Mouse (Mus musculus): ENCODE results near the gene Tmem109. TPM values are rescaled to one million over a fixed set of nuclear protein-coding genes. Genes with fewer than 3 reads are reported as not detected.

Tmem109 gene
- polyA plus RNA-seq, 2 experiments: 11.1 to 16.1 TPM

- H3K4me3 ChIP-seq (ENCODE audit: insufficient read depth in 1 of 2, low read depth in 2 of 2, low read length in 2 of 2): no peak overlapping the region
- no peak overlapping the region for H3K4me2 ChIP-seq (ENCODE audit: low read depth)
- H3K27ac ChIP-seq: no peak overlapping the region
- H3K27me3 ChIP-seq (ENCODE audit: control insufficient read depth, insufficient read depth, low read length): no peaks in the 10 kb centered on the region
- no peaks in the 10 kb centered on the region for H3K9me3 ChIP-seq (ENCODE audit: control insufficient read depth, low read length)
- no peaks in the 10 kb centered on the region for H3K36me3 ChIP-seq (replicated peaks; ENCODE audit: control insufficient read depth, insufficient read depth, low read depth)
- no peak overlapping the region for H3K9ac ChIP-seq (replicated peaks)
- no peak for TF ChIP-seq EP300 (IDR thresholded peaks at IDR 0.05; ENCODE audit: low read depth)
- TF ChIP-seq CTCF (IDR thresholded peaks at IDR 0.05; ENCODE audit: low read depth): no peak
- DNase-seq (ENCODE audit: low read depth in 3 of 3, low spot score in 3 of 3) (no peak), ATAC-seq (ENCODE audit: insufficient read depth) (no peak)
- 62% methylated on average over 5 of the region's 5 CpGs for WGBS (ENCODE audit: insufficient replicate concordance)
- peaks cover 0 to 2% of the 10 kb centered on the region in 2 experiments; a peak in 1 of 4 replicates for H3K4me1 ChIP-seq (replicated peaks; ENCODE audit: control insufficient read depth in 2 of 2, insufficient read depth in 2 of 2, low read length in 1 of 2)
Observed at GRCm38 (mm10) chr19:10828321-10828720, 53.5 kb downstream of the Tmem109 start.

DNA sequence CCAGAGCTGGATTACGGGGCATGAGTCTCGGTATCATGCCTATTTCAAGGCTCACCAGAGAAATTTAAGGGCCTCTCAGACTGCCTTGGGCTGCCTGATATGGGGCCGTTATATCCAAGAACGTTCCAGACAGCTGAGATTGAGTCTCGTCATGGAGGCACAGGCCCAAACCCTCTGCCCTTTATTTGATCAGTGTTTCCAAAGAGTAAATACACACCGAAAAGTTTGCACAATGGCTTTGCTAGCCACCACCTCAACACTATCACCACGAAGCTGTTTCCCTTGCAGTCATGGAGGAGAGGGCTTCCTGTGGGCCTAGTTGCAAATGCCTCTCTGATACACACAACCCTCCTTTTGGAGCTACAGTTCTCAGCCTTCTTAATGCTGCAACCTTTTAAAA is 57.7 kb downstream of the Tmem109 start:
- Histone ChIP-seq H3K4me1 (replicated peaks; ENCODE audit: control insufficient read depth in 2 of 2, insufficient read depth in 2 of 2, low read length in 1 of 2) (peaks cover 0 to 2% of the 10 kb centered on the region in 2 experiments; a peak in 2 of 4 replicates), H3K27ac (no peak overlapping the region), H3K27me3 (ENCODE audit: control insufficient read depth, insufficient read depth, low read length) (no peaks in the 10 kb centered on the region), H3K9me3 (ENCODE audit: control insufficient read depth, low read length) (no peaks in the 10 kb centered on the region), H3K36me3 (replicated peaks; ENCODE audit: control insufficient read depth, insufficient read depth, low read depth) (no peaks in the 10 kb centered on the region), H3K4me3 (ENCODE audit: insufficient read depth in 1 of 2, low read depth in 2 of 2, low read length in 2 of 2) (no peak overlapping the region), H3K4me2 (ENCODE audit: low read depth) (no peak overlapping the region), H3K9ac (replicated peaks) (no peak overlapping the region)
- WGBS (ENCODE audit: insufficient replicate concordance): 61% methylated on average over 7 of the region's 7 CpGs
- ATAC-seq (ENCODE audit: insufficient read depth): no peak
- TF ChIP-seq CTCF (IDR thresholded peaks at IDR 0.05; ENCODE audit: low read depth): no peak
- TF ChIP-seq EP300 (IDR thresholded peaks at IDR 0.05; ENCODE audit: low read depth): no peak
- DNase-seq (ENCODE audit: low read depth in 3 of 3, low spot score in 3 of 3): no peak

- ATAC-seq (ENCODE audit: insufficient read depth): no peak
- DNase-seq (ENCODE audit: low read depth in 3 of 3, low spot score in 3 of 3): no peak
Observed at GRCm38 (mm10) chr19:10822534-10822933, 59.3 kb downstream of the Tmem109 start.

GRCm38 (mm10) chr19:10821319-10821718 is 60.5 kb downstream of the Tmem109 start:
- no peaks in the 10 kb centered on the region for H3K36me3 ChIP-seq (replicated peaks; ENCODE audit: control insufficient read depth, insufficient read depth, low read depth)
- DNase-seq (ENCODE audit: low read depth in 3 of 3, low spot score in 3 of 3) (no peak), ATAC-seq (ENCODE audit: insufficient read depth) (no peak)
- TF ChIP-seq EP300 (IDR thresholded peaks at IDR 0.05; ENCODE audit: low read depth) (no peak), CTCF (IDR thresholded peaks at IDR 0.05; ENCODE audit: low read depth) (no peak)
- no peaks in the 10 kb centered on the region for H3K9me3 ChIP-seq (ENCODE audit: control insufficient read depth, low read length)
- no peak overlapping the region for H3K27ac ChIP-seq
- WGBS (ENCODE audit: insufficient replicate concordance): 49% methylated on average over 7 of the region's 7 CpGs
- H3K27me3 ChIP-seq (ENCODE audit: control insufficient read depth, insufficient read depth, low read length): no peaks in the 10 kb centered on the region
- H3K4me3 ChIP-seq (ENCODE audit: insufficient read depth in 1 of 2, low read depth in 2 of 2, low read length in 2 of 2): no peak overlapping the region
- no peak overlapping the region for H3K9ac ChIP-seq (replicated peaks)
- peaks cover 0 to 4% of the 10 kb centered on the region in 2 experiments; a peak in 2 of 4 replicates for H3K4me1 ChIP-seq (replicated peaks; ENCODE audit: control insufficient read depth in 2 of 2, insufficient read depth in 2 of 2, low read length in 1 of 2)
- no peak overlapping the region for H3K4me2 ChIP-seq (ENCODE audit: low read depth)

More at GRCm38 (mm10) chr19:10822534-10822933, 59.3 kb downstream of the Tmem109 start:
- Histone ChIP-seq H3K27ac (no peak overlapping the region), H3K27me3 (ENCODE audit: control insufficient read depth, insufficient read depth, low read length) (no peaks in the 10 kb centered on the region), H3K4me3 (ENCODE audit: insufficient read depth in 1 of 2, low read depth in 2 of 2, low read length in 2 of 2) (no peak overlapping the region), H3K4me2 (ENCODE audit: low read depth) (no peak overlapping the region), H3K9me3 (ENCODE audit: control insufficient read depth, low read length) (no peaks in the 10 kb centered on the region), H3K4me1 (replicated peaks; ENCODE audit: control insufficient read depth in 2 of 2, insufficient read depth in 2 of 2, low read length in 1 of 2) (peaks cover 0 to 3% of the 10 kb centered on the region in 2 experiments; a peak in 2 of 4 replicates), H3K36me3 (replicated peaks; ENCODE audit: control insufficient read depth, insufficient read depth, low read depth) (no peaks in the 10 kb centered on the region), H3K9ac (replicated peaks) (no peak overlapping the region)
- 61% methylated on average over 4 of the region's 4 CpGs for WGBS (ENCODE audit: insufficient replicate concordance)
- TF ChIP-seq EP300 (IDR thresholded peaks at IDR 0.05; ENCODE audit: low read depth): no peak
- no peak for TF ChIP-seq CTCF (IDR thresholded peaks at IDR 0.05; ENCODE audit: low read depth)

Other genes starting within 250 kb of the Tmem109 start
- 6.7 and 8.5 TPM in 2 replicates for gene Vwce, start 247.8 kb downstream of the Tmem109 start, polyA plus RNA-seq (2012; rRNA removed)
- 5.4 and 7.4 TPM in 2 replicates for gene Vwce, start 247.8 kb downstream of the Tmem109 start, polyA plus RNA-seq (2014; fragmentation: Nextera tagmentation; extraction: Ambion mirVana)
- gene Pga5, start 203.9 kb downstream of the Tmem109 start, polyA plus RNA-seq (2012; rRNA removed): 0.02 TPM in 1 of 2 replicates, not detected in the other
- gene Pga5, start 203.9 kb downstream of the Tmem109 start, polyA plus RNA-seq (2014; fragmentation: Nextera tagmentation; extraction: Ambion mirVana): not detected in 2 replicates
- gene Vps37c, start 193.3 kb downstream of the Tmem109 start, polyA plus RNA-seq (2012; rRNA removed): 6.0 and 6.3 TPM in 2 replicates
- gene Vps37c, start 193.3 kb downstream of the Tmem109 start, polyA plus RNA-seq (2014; fragmentation: Nextera tagmentation; extraction: Ambion mirVana): 9.3 and 10.4 TPM in 2 replicates
- gene Cd5, start 143.0 kb downstream of the Tmem109 start, polyA plus RNA-seq (2012; rRNA removed): 0.02 and 0.13 TPM in 2 replicates
- 0.04 TPM in 1 of 2 replicates, not detected in the other for gene Cd5, start 143.0 kb downstream of the Tmem109 start, polyA plus RNA-seq (2014; fragmentation: Nextera tagmentation; extraction: Ambion mirVana)
- not detected in 2 replicates for gene Cd6, start 51.9 kb downstream of the Tmem109 start, polyA plus RNA-seq (2012; rRNA removed)
- gene Cd6, start 51.9 kb downstream of the Tmem109 start, polyA plus RNA-seq (2014; fragmentation: Nextera tagmentation; extraction: Ambion mirVana): 0.05 TPM in 1 of 2 replicates, not detected in the other
- gene Slc15a3, start 42.3 kb downstream of the Tmem109 start, polyA plus RNA-seq (2012; rRNA removed): 3.7 and 3.8 TPM in 2 replicates
- gene Slc15a3, start 42.3 kb downstream of the Tmem109 start, polyA plus RNA-seq (2014; fragmentation: Nextera tagmentation; extraction: Ambion mirVana): 0.90 and 1.4 TPM in 2 replicates
- 2.5 and 2.8 TPM in 2 replicates for gene Tmem132a, start 12.1 kb downstream of the Tmem109 start, polyA plus RNA-seq (2012; rRNA removed)
- 1.6 and 2.2 TPM in 2 replicates for gene Tmem132a, start 12.1 kb downstream of the Tmem109 start, polyA plus RNA-seq (2014; fragmentation: Nextera tagmentation; extraction: Ambion mirVana)
- gene Prpf19, start 13.2 kb upstream of the Tmem109 start, polyA plus RNA-seq (2012; rRNA removed): 108 and 117 TPM in 2 replicates
- gene Prpf19, start 13.2 kb upstream of the Tmem109 start, polyA plus RNA-seq (2014; fragmentation: Nextera tagmentation; extraction: Ambion mirVana): 15.7 and 19.1 TPM in 2 replicates
- not detected in 2 replicates for gene Zp1, start 38.6 kb upstream of the Tmem109 start, polyA plus RNA-seq (2012; rRNA removed)
- not detected in 2 replicates for gene Zp1, start 38.6 kb upstream of the Tmem109 start, polyA plus RNA-seq (2014; fragmentation: Nextera tagmentation; extraction: Ambion mirVana)
- 0.02 and 0.04 TPM in 2 replicates for gene Ptgdr2, start 55.2 kb upstream of the Tmem109 start, polyA plus RNA-seq (2012; rRNA removed)
- gene Ptgdr2, start 55.2 kb upstream of the Tmem109 start, polyA plus RNA-seq (2014; fragmentation: Nextera tagmentation; extraction: Ambion mirVana): 0.05 and 0.09 TPM in 2 replicates
- 3.3 and 4.9 TPM in 2 replicates for gene Ccdc86, start 67.3 kb upstream of the Tmem109 start, polyA plus RNA-seq (2012; rRNA removed)
- 9.9 and 10.6 TPM in 2 replicates for gene Ccdc86, start 67.3 kb upstream of the Tmem109 start, polyA plus RNA-seq (2014; fragmentation: Nextera tagmentation; extraction: Ambion mirVana)
- gene Ms4a10, start 92.7 kb upstream of the Tmem109 start, polyA plus RNA-seq (2012; rRNA removed): not detected in 2 replicates
- 0.23 TPM in 1 of 2 replicates, not detected in the other for gene Ms4a10, start 92.7 kb upstream of the Tmem109 start, polyA plus RNA-seq (2014; fragmentation: Nextera tagmentation; extraction: Ambion mirVana)
- not detected in 2 replicates for gene Ms4a15, start 111.2 kb upstream of the Tmem109 start, polyA plus RNA-seq (2012; rRNA removed)
- not detected in 2 replicates for gene Ms4a15, start 111.2 kb upstream of the Tmem109 start, polyA plus RNA-seq (2014; fragmentation: Nextera tagmentation; extraction: Ambion mirVana)
- gene Ms4a18, start 136.0 kb upstream of the Tmem109 start, polyA plus RNA-seq (2012; rRNA removed): 0.02 TPM in 1 of 2 replicates, not detected in the other
- gene Ms4a18, start 136.0 kb upstream of the Tmem109 start, polyA plus RNA-seq (2014; fragmentation: Nextera tagmentation; extraction: Ambion mirVana): not detected in 2 replicates
- 0.08 and 0.25 TPM in 2 replicates for gene Ms4a8a, start 199.1 kb upstream of the Tmem109 start, polyA plus RNA-seq (2012; rRNA removed)
- gene Ms4a8a, start 199.1 kb upstream of the Tmem109 start, polyA plus RNA-seq (2014; fragmentation: Nextera tagmentation; extraction: Ambion mirVana): 0.11 TPM in 1 of 2 replicates, not detected in the other
- not detected in 2 replicates for gene 1700017D01Rik, start 248.9 kb upstream of the Tmem109 start, polyA plus RNA-seq (2012; rRNA removed)
- not detected in 2 replicates for gene 1700017D01Rik, start 248.9 kb upstream of the Tmem109 start, polyA plus RNA-seq (2014; fragmentation: Nextera tagmentation; extraction: Ambion mirVana)